Mouse (Mus musculus) hindbrain, embryonic 14.5 days (tissue): Measurements from ENCODE around the gene Nek7. TPM values are rescaled to one million over a fixed set of nuclear protein-coding genes. Genes with fewer than 3 reads are reported as not detected.

ENCODE experiments used
- ATAC-seq: fragments of 200-750 bp; cut with Nextera tagmentation; 2 replicates; pipeline ENCODE4 v1.8.0; 2017; ENCODE audit warnings: moderate number of reproducible peaks, mild to moderate bottlenecking, moderate TSS enrichment, moderate library complexity; ENCODE audit not compliant: low FRiP score
- DNase-seq: peaks from one replicate; pipeline ENCODE4 v3.0.0-alpha.2; 2015; ENCODE audit warnings: low spot score
- H3K27ac ChIP-seq: fragments of 300-500 bp; sonication (generic); 2 replicates; pipeline ENCODE4 v1.5.1; 2014; ENCODE audit warnings: mild to moderate bottlenecking, moderate library complexity
- H3K27me3 ChIP-seq: fragments of 300-500 bp; sonication (generic); 2 replicates; pipeline ENCODE4 v1.6.1; 2014; ENCODE audit warnings: mild to moderate bottlenecking, low read length, mixed read lengths; ENCODE audit not compliant: control insufficient read depth, insufficient read depth
- H3K36me3 ChIP-seq: fragments of 300-500 bp; sonication (generic); replicated peaks from 2 replicates; pipeline ENCODE4 v1.6.1; 2014; ENCODE audit not compliant: control insufficient read depth, insufficient read depth
- H3K4me1 ChIP-seq: fragments of 300-500 bp; sonication (generic); replicated peaks from 2 replicates; pipeline ENCODE4 v1.6.1; 2014; ENCODE audit warnings: antibody characterized with exemption, low read length, mixed read lengths; ENCODE audit not compliant: control insufficient read depth, insufficient read depth
- H3K4me2 ChIP-seq: fragments of 300-500 bp; sonication (generic); replicated peaks from 2 replicates; pipeline ENCODE4 v1.6.1; 2014; ENCODE audit warnings: mild to moderate bottlenecking, moderate library complexity
- H3K4me3 ChIP-seq: fragments of 300-500 bp; sonication (generic); replicated peaks from 2 replicates; pipeline ENCODE4 v1.5.1; 2014; ENCODE audit warnings: mild to moderate bottlenecking, low read length
- H3K9ac ChIP-seq: fragments of 300-500 bp; sonication (generic); 2 replicates; pipeline ENCODE4 v1.6.1; 2014
- H3K9me3 ChIP-seq: fragments of 300-500 bp; sonication (generic); 2 replicates; pipeline ENCODE4 v1.6.1; 2016; ENCODE audit warnings: low read length; ENCODE audit not compliant: control insufficient read depth
- WGBS: fragments of 180-500 bp; shearing (Covaris S2); extraction: QIAGEN DNeasy Blood & Tissue Kit; methylation state at CpG from one replicate; pipeline ENCODE4 v1.1.7; 2014; 5-methylcytosine and 5-hydroxymethylcytosine counted together
- polyA plus RNA-seq: library from polyadenylated mRNA; unstranded; fragments of >200 nt; fragmentation: Nextera tagmentation; extraction: Ambion mirVana; gene quantifications from 2 replicates; pipeline ENCODE4 v1.2.1, GENCODE M21; 2014

Nek7 gene
- 12.4 and 14.9 TPM in 2 replicates for polyA plus RNA-seq

- H3K27ac ChIP-seq = peak within 1 kb of the TSS; percentile 75
- 3% methylated on average over 11 of the region's 11 CpGs for WGBS
- peaks cover 7% of the 10 kb centered on the region; the same call in 1 of the 2 replicates for H3K4me1 ChIP-seq
- no peaks in the 10 kb centered on the region for H3K36me3 ChIP-seq
- DNase-seq (peak; percentile 66), ATAC-seq (no peak)
- peak within 1 kb of the TSS; percentile 74 for H3K4me3 ChIP-seq
- H3K9me3 ChIP-seq = no peaks in the 10 kb centered on the region
- H3K27me3 ChIP-seq = no peaks in the 10 kb centered on the region
- peak within 1 kb of the TSS; percentile 63 for H3K4me2 ChIP-seq
- H3K9ac ChIP-seq = peak within 1 kb of the TSS; percentile 53
Measured at GRCm38 (mm10) chr1:138619996-138620461, at the start of gene Nek7. TSS of gene Nek7 (minus strand) at chr1:138620141.

GRCm38 (mm10) chr1:138662342-138662741 is 42.4 kb upstream of the Nek7 start:
- Histone ChIP-seq H3K4me3 (no peak overlapping the region), H3K4me2 (no peak overlapping the region), H3K27ac (no peak overlapping the region), H3K27me3 (no peaks in the 10 kb centered on the region), H3K36me3 (no peaks in the 10 kb centered on the region), H3K4me1 (no peaks in the 10 kb centered on the region), H3K9me3 (no peaks in the 10 kb centered on the region), H3K9ac (no peak overlapping the region)
- DNase-seq (no peak), ATAC-seq (no peak)
- 52% methylated on average over 2 of the region's 2 CpGs for WGBS

- no peaks in the 10 kb centered on the region for H3K27me3 ChIP-seq
- ATAC-seq = no peak
Measured at GRCm38 (mm10) chr1:138654212-138654611, 34.3 kb upstream of the Nek7 start.

GRCm38 (mm10) chr1:138644991-138645390 is 25.1 kb upstream of the Nek7 start:
- WGBS = 76% methylated on average over 3 of the region's 3 CpGs
- no peaks in the 10 kb centered on the region for H3K36me3 ChIP-seq
- H3K27me3 ChIP-seq = no peaks in the 10 kb centered on the region
- ATAC-seq = no peak
- H3K4me1 ChIP-seq = no peaks in the 10 kb centered on the region
- no peak overlapping the region for H3K27ac ChIP-seq
- no peak overlapping the region for H3K4me2 ChIP-seq
- H3K9me3 ChIP-seq = no peaks in the 10 kb centered on the region
- no peak overlapping the region for H3K9ac ChIP-seq
- H3K4me3 ChIP-seq = no peak overlapping the region
- peak; percentile 36 for DNase-seq

More at GRCm38 (mm10) chr1:138654212-138654611, 34.3 kb upstream of the Nek7 start:
- Histone ChIP-seq H3K9ac (no peak overlapping the region), H3K4me1 (no peaks in the 10 kb centered on the region), H3K4me3 (no peak overlapping the region), H3K36me3 (no peaks in the 10 kb centered on the region), H3K27ac (no peak overlapping the region), H3K4me2 (no peak overlapping the region), H3K9me3 (no peaks in the 10 kb centered on the region)
- no peak for DNase-seq

- Histone ChIP-seq H3K9ac (no peak overlapping the region), H3K4me1 (no peaks in the 10 kb centered on the region), H3K27me3 (no peaks in the 10 kb centered on the region), H3K4me3 (no peak overlapping the region), H3K9me3 (no peaks in the 10 kb centered on the region), H3K36me3 (no peaks in the 10 kb centered on the region), H3K27ac (no peak overlapping the region), H3K4me2 (no peak overlapping the region)
- ATAC-seq (no peak), DNase-seq (no peak)
- WGBS = 90% methylated on average over 3 of the region's 3 CpGs
Measured at GRCm38 (mm10) chr1:138643306-138643830, 23.4 kb upstream of the Nek7 start.

GRCm38 (mm10) chr1:138640934-138641461 is 21.1 kb upstream of the Nek7 start:
- no peak for ATAC-seq
- H3K36me3 ChIP-seq = no peaks in the 10 kb centered on the region
- H3K9me3 ChIP-seq = no peaks in the 10 kb centered on the region
- no peak for DNase-seq
- no peaks in the 10 kb centered on the region for H3K4me1 ChIP-seq
- 78% methylated on average over 4 of the region's 4 CpGs for WGBS
- no peak overlapping the region for H3K4me3 ChIP-seq
- H3K27me3 ChIP-seq = no peaks in the 10 kb centered on the region
- H3K9ac ChIP-seq = no peak overlapping the region
- no peak overlapping the region for H3K27ac ChIP-seq
- H3K4me2 ChIP-seq = no peak overlapping the region

GRCm38 (mm10) chr1:138637850-138638249 is 17.9 kb upstream of the Nek7 start:
- no peaks in the 10 kb centered on the region for H3K36me3 ChIP-seq

GRCm38 (mm10) chr1:138634561-138634960 is 14.6 kb upstream of the Nek7 start:
- ATAC-seq (no peak), DNase-seq (no peak)
- WGBS = 93% methylated on average over 1 of the region's 1 CpGs
- H3K4me1 ChIP-seq = no peaks in the 10 kb centered on the region
- H3K9me3 ChIP-seq = no peaks in the 10 kb centered on the region
- H3K4me3 ChIP-seq = no peak overlapping the region
- H3K27me3 ChIP-seq = no peaks in the 10 kb centered on the region
- H3K36me3 ChIP-seq = no peaks in the 10 kb centered on the region
- H3K9ac ChIP-seq = no peak overlapping the region
- no peak overlapping the region for H3K4me2 ChIP-seq
- H3K27ac ChIP-seq = no peak overlapping the region

More at GRCm38 (mm10) chr1:138637850-138638249, 17.9 kb upstream of the Nek7 start:
- ATAC-seq = no peak
- H3K4me1 ChIP-seq = no peaks in the 10 kb centered on the region
- no peaks in the 10 kb centered on the region for H3K9me3 ChIP-seq
- H3K4me2 ChIP-seq = no peak overlapping the region
- DNase-seq = no peak
- H3K27ac ChIP-seq = no peak overlapping the region
- H3K9ac ChIP-seq = no peak overlapping the region
- H3K4me3 ChIP-seq = no peak overlapping the region
- no peaks in the 10 kb centered on the region for H3K27me3 ChIP-seq

- no peaks in the 10 kb centered on the region for H3K9me3 ChIP-seq
- 85% methylated on average over 4 of the region's 4 CpGs for WGBS
- DNase-seq = no peak
- H3K4me3 ChIP-seq = no peak overlapping the region
- no peak overlapping the region for H3K27ac ChIP-seq
- H3K4me2 ChIP-seq = no peak overlapping the region
- ATAC-seq = no peak
- no peak overlapping the region for H3K9ac ChIP-seq
- no peaks in the 10 kb centered on the region for H3K4me1 ChIP-seq
- H3K36me3 ChIP-seq = no peaks in the 10 kb centered on the region
- H3K27me3 ChIP-seq = no peaks in the 10 kb centered on the region
Measured at GRCm38 (mm10) chr1:138628919-138629318, 9.0 kb upstream of the Nek7 start.

- Histone ChIP-seq H3K9me3 (no peaks in the 10 kb centered on the region), H3K9ac (no peak overlapping the region), H3K4me3 (no peak overlapping the region), H3K27me3 (no peaks in the 10 kb centered on the region), H3K36me3 (no peaks in the 10 kb centered on the region), H3K4me1 (no peaks in the 10 kb centered on the region), H3K4me2 (no peak overlapping the region), H3K27ac (no peak overlapping the region)
- no peak for ATAC-seq
- no peak for DNase-seq
- 87% methylated on average over 3 of the region's 3 CpGs for WGBS
Measured at GRCm38 (mm10) chr1:138628486-138628885, 8.5 kb upstream of the Nek7 start.
